ENCODE assay signal across 1 mouse cellular context in genomic region chr14:57910501-57911068, GRCm38 (mm10).
TF ChIP-seq lines count a peak whose summit lies in the region.

No protein-coding gene starts in this region.

TF ChIP-seq in MEL, 35 proteins besides CTCF, POLR2A, EP300 and RAD21 (continued from another document):
- peak; percentile 55 for TF ChIP-seq ZNF384 (IDR thresholded peaks at IDR 0.05; ENCODE audit: low read depth, low read length)
- TF ChIP-seq CHD2 (IDR thresholded peaks at IDR 0.05; ENCODE audit: low read length) = no peak
- peak; percentile 71; the same call in 1 of the 2 replicates for TF ChIP-seq ELF1 (IDR thresholded peaks at IDR 0.05; ENCODE audit: low read depth, low read length)
- no peak for TF ChIP-seq ZMIZ1 (IDR thresholded peaks at IDR 0.05; ENCODE audit: low read depth, low read length)
- TF ChIP-seq POLR2AphosphoS2 (IDR thresholded peaks at IDR 0.05; ENCODE audit: low read length) = no peak
- TF ChIP-seq MYB (IDR thresholded peaks at IDR 0.05; ENCODE audit: low read depth, low read length) = no peak
- no peak for TF ChIP-seq ZKSCAN1 (IDR thresholded peaks at IDR 0.05; ENCODE audit: low read depth, low read length)
